Mouse (Mus musculus) MEL (cell line): Measurements from ENCODE around the gene Thap11. TPM values are rescaled to one million over a fixed set of nuclear protein-coding genes. Genes with fewer than 3 reads are reported as not detected.

Experiments
- DNase-seq: peaks from one replicate; pipeline ENCODE4 v3.0.0; 2011; ENCODE audit warnings: low read depth, low spot score
- H3K27ac ChIP-seq: 2 replicates; pipeline ENCODE4 v1.5.1; 2012; ENCODE audit warnings: low read depth, mild to moderate bottlenecking, control low read depth, low read length, moderate library complexity; ENCODE audit not compliant: control insufficient read depth
- H3K27me3 ChIP-seq, 2 experiments: fragments of 150-350 bp in 1 of 2; sonication (generic) in 1 of 2; 2 replicates each; pipeline ENCODE4 v1.6.1; 2012; ENCODE audit warnings: low read length in 2 of 2, mild to moderate bottlenecking in 2 of 2, improper control_type of control experiment in 1 of 2, moderate library complexity in 1 of 2; ENCODE audit not compliant: insufficient read depth in 2 of 2, control insufficient read depth in 1 of 2
- H3K36me3 ChIP-seq, 2 experiments: 2 replicates each; pipeline ENCODE4 v1.6.1; 2012 to 2014; ENCODE audit warnings: low read length in 2 of 2, improper control_type of control experiment in 1 of 2, inconsistent platforms in 1 of 2, mild to moderate bottlenecking in 1 of 2; ENCODE audit not compliant: insufficient read depth in 2 of 2, control insufficient read depth in 1 of 2
- H3K4me1 ChIP-seq, 2 experiments: fragments of 150-350 bp in 1 of 2; sonication (generic) in 1 of 2; 2 replicates each; pipeline ENCODE4 v1.6.1; 2012; ENCODE audit warnings: low read length in 2 of 2, improper control_type of control experiment in 1 of 2, mild to moderate bottlenecking in 1 of 2; ENCODE audit not compliant: insufficient read depth in 2 of 2, control insufficient read depth in 1 of 2
- H3K4me3 ChIP-seq, 2 experiments: fragments of 150-350 bp in 1 of 2; sonication (generic) in 1 of 2; 2 replicates each; pipeline ENCODE4 v1.5.1; 2012; ENCODE audit warnings: low read depth in 2 of 2, low read length in 2 of 2, mild to moderate bottlenecking in 2 of 2, moderate library complexity in 2 of 2, control low read depth in 1 of 2, improper control_type of control experiment in 1 of 2; ENCODE audit not compliant: control insufficient read depth in 1 of 2, insufficient read depth in 1 of 2
- H3K79me2 ChIP-seq: 2 replicates; pipeline ENCODE4 v1.6.1; 2012; ENCODE audit warnings: mild to moderate bottlenecking, low read length, moderate library complexity; ENCODE audit not compliant: control insufficient read depth, poor library complexity, insufficient read depth
- H3K9ac ChIP-seq: 2 replicates; pipeline ENCODE4 v1.6.1; 2012; ENCODE audit warnings: low read depth, mild to moderate bottlenecking, control low read depth, low read length, moderate library complexity; ENCODE audit not compliant: control insufficient read depth, poor library complexity, severe bottlenecking
- H3K9me3 ChIP-seq: fragments of 150-350 bp; sonication (generic); replicated peaks from 2 replicates; pipeline ENCODE4 v1.6.1; 2012; ENCODE audit warnings: mild to moderate bottlenecking, low read length, improper control_type of control experiment, moderate library complexity; ENCODE audit not compliant: insufficient read depth
- BHLHE40 ChIP-seq: IDR thresholded peaks from 2 replicates; pipeline ENCODE4 v1.6.1; 2012; ENCODE audit warnings: low read depth, mild to moderate bottlenecking, inconsistent platforms, low read length, improper control_type of control experiment, borderline replicate concordance
- CHD1 ChIP-seq: IDR thresholded peaks from 2 replicates; pipeline ENCODE4 v1.6.1; 2012; ENCODE audit warnings: low read depth, mild to moderate bottlenecking, inconsistent platforms, low read length, improper control_type of control experiment
- CHD2 ChIP-seq: IDR thresholded peaks from 2 replicates; pipeline ENCODE4 v1.6.1; 2011; ENCODE audit warnings: low read length, improper control_type of control experiment
- GATA1 ChIP-seq: IDR thresholded peaks from 2 replicates; pipeline ENCODE4 v1.6.1; 2011; ENCODE audit warnings: low read depth, low read length, improper control_type of control experiment
- MAFK ChIP-seq: IDR thresholded peaks from 2 replicates; pipeline ENCODE4 v1.6.1; 2011; ENCODE audit warnings: low read depth, mild to moderate bottlenecking, low read length, improper control_type of control experiment, borderline replicate concordance
- MXI1 ChIP-seq: IDR thresholded peaks from 2 replicates; pipeline ENCODE4 v1.6.1; 2011; ENCODE audit warnings: mild to moderate bottlenecking, low read depth, low read length, improper control_type of control experiment
- MYB ChIP-seq: IDR thresholded peaks from 2 replicates; pipeline ENCODE4 v1.6.1; 2011; ENCODE audit warnings: mild to moderate bottlenecking, low read depth, low read length, improper control_type of control experiment
- MYC ChIP-seq: IDR thresholded peaks from 2 replicates; pipeline ENCODE4 v1.6.1; 2011; ENCODE audit warnings: low read depth, mild to moderate bottlenecking, low read length, improper control_type of control experiment, moderate library complexity
- NRF1 ChIP-seq: IDR thresholded peaks from 2 replicates; pipeline ENCODE4 v1.6.1; 2014; ENCODE audit warnings: low read depth, mild to moderate bottlenecking, inconsistent platforms, low read length, improper control_type of control experiment, moderate library complexity; ENCODE audit not compliant: poor library complexity, insufficient read depth, severe bottlenecking
- POLR2A ChIP-seq, 2 experiments: IDR thresholded peaks; 2 replicates each; pipeline ENCODE4 v1.6.1; 2011 to 2012; ENCODE audit warnings: low read length in 2 of 2, mild to moderate bottlenecking in 2 of 2, control low read depth in 1 of 2, improper control_type of control experiment in 1 of 2, low read depth in 1 of 2, moderate library complexity in 1 of 2; ENCODE audit not compliant: control insufficient read depth in 1 of 2, insufficient read depth in 1 of 2, poor library complexity in 1 of 2
- RCOR1 ChIP-seq: IDR thresholded peaks from 2 replicates; pipeline ENCODE4 v1.6.1; 2012; ENCODE audit warnings: low read depth, mild to moderate bottlenecking, inconsistent platforms, low read length, improper control_type of control experiment
- SIN3A ChIP-seq: IDR thresholded peaks from 2 replicates; pipeline ENCODE4 v1.6.1; 2012; ENCODE audit warnings: low read length, improper control_type of control experiment, inconsistent platforms
- SMC3 ChIP-seq: IDR thresholded peaks from 2 replicates; pipeline ENCODE4 v1.6.1; 2011; ENCODE audit warnings: low read depth, low read length, improper control_type of control experiment
- TCF12 ChIP-seq: IDR thresholded peaks from 2 replicates; pipeline ENCODE4 v1.6.1; 2014; ENCODE audit warnings: low read depth, mild to moderate bottlenecking, inconsistent platforms, low read length, improper control_type of control experiment, moderate library complexity
- USF1 ChIP-seq: IDR thresholded peaks from 2 replicates; pipeline ENCODE4 v1.6.1; 2014; ENCODE audit warnings: low read depth, mild to moderate bottlenecking, inconsistent platforms, low read length, improper control_type of control experiment, moderate library complexity
- USF2 ChIP-seq, 2 experiments: IDR thresholded peaks; 2 replicates each; pipeline ENCODE4 v1.6.1; 2011 to 2012; ENCODE audit warnings: improper control_type of control experiment in 2 of 2, low read length in 2 of 2, borderline replicate concordance in 1 of 2, inconsistent platforms in 1 of 2, low read depth in 1 of 2, mild to moderate bottlenecking in 1 of 2; ENCODE audit not compliant: insufficient read depth in 1 of 2
- ZC3H11A ChIP-seq: IDR thresholded peaks from 2 replicates; pipeline ENCODE4 v1.6.1; 2012; ENCODE audit warnings: low read depth, mild to moderate bottlenecking, inconsistent platforms, low read length, improper control_type of control experiment
- ZMIZ1 ChIP-seq: IDR thresholded peaks from 2 replicates; pipeline ENCODE4 v1.6.1; 2012; ENCODE audit warnings: low read depth, mild to moderate bottlenecking, inconsistent platforms, low read length, improper control_type of control experiment, moderate library complexity
- polyA plus RNA-seq, 2 experiments: library from polyadenylated mRNA; stranded (reverse) in 1 of 2; unstranded in 1 of 2; fragments of >175 nt in 1 of 2; fragments of >200 nt in 1 of 2; gene quantifications; 2 replicates each; pipeline versions ENCODE4 v1.2.1 to v1.2.4; 2012; ENCODE audit warnings: low replicate concordance in 2 of 2, low read depth in 1 of 2; ENCODE audit not compliant: insufficient read length in 2 of 2, insufficient read depth in 1 of 2, missing spikeins in 1 of 2
- total RNA-seq: library from RNA; depleted of rRNA; stranded (reverse); fragments of 300-350 nt; gene quantifications from 2 replicates; pipeline ENCODE4 v1.2.3, GENCODE M21; 2012

Thap11 gene
- total and polyA plus RNA-seq, 3 experiments, result 48.8 to 51.4 TPM; not detected in 1

DNA sequence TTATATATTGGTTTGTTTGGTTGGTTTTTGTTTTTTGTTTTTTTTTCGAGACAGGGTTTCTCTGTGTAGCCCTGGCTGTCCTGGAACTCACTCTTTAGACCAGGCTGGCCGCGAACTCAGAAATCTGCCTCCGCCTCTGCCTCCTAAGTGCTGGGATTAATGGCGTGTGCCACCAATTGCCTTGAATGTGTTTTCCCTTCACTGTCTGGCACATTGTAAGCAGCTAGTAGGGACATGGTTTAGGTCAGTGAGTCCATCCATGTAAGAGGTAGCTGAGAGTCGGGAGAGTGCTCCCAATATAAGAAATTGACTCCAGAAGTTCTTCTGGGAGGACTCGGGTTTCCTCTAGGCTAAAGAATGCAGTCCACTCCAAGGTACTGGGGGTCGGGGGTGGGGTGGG, 629 bp upstream of the Thap11 start:
- Histone ChIP-seq H3K27me3 (no peaks in the 10 kb centered on the region), H3K36me3 (peaks cover 0 to 29% of the 10 kb centered on the region in 2 experiments; a peak in 2 of 4 replicates), H3K9ac (peak overlapping the region; percentile 43), H3K4me3 (peak overlapping the region; percentile 28 to 88), H3K4me1 (peaks cover 4 to 37% of the 10 kb centered on the region in 2 experiments), H3K9me3 (no peaks in the 10 kb centered on the region), H3K79me2 (peaks cover 23% of the 10 kb centered on the region), H3K27ac (no peak overlapping the region)
- no peak for DNase-seq
- TF ChIP-seq MYB, result no peak
- no peak for TF ChIP-seq ZMIZ1
- TF ChIP-seq RCOR1, result no peak
- no peak for TF ChIP-seq USF2 (IDR thresholded peaks at IDR 0.05; ENCODE audit: borderline replicate concordance in 1 of 2, insufficient read depth in 1 of 2, low read depth in 1 of 2, low read length in 2 of 2)
- TF ChIP-seq MAFK, result no peak
- no peak for TF ChIP-seq BHLHE40
- TF ChIP-seq POLR2A (IDR thresholded peaks at IDR 0.05; ENCODE audit: control insufficient read depth in 1 of 2, insufficient read depth in 1 of 2, low read depth in 1 of 2, low read length in 2 of 2, poor library complexity in 1 of 2), result no peak

DNA sequence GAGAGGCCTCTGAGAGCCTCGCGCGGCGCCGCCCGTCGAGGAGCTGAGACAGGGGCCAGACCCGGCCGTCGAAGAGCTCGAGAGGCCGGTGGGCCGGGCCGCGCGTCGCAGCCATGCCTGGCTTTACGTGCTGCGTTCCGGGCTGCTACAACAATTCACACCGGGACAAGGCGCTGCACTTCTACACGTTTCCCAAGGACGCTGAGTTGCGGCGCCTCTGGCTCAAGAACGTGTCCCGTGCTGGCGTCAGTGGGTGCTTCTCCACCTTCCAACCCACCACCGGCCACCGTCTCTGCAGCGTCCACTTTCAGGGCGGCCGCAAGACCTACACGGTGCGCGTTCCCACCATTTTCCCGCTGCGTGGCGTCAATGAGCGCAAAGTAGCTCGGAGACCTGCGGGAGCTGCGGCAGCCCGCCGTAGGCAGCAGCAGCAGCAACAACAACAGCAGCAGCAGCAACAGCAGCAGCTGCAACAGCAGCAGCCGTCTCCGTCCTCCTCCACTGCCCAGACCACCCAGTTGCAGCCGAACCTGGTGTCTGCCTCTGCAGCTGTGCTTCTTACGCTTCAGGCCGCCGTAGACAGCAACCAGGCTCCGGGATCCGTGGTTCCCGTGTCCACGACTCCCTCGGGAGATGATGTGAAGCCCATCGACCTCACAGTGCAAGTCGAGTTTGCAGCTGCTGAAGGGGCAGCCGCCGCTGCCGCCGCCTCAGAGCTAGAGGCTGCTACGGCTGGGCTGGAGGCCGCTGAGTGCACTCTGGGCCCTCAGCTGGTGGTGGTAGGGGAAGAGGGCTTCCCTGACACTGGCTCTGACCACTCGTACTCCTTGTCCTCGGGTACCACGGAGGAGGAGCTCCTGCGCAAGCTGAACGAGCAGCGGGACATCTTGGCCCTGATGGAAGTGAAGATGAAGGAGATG, 576 bp downstream of the Thap11 start:
- Histone ChIP-seq H3K9me3 (no peaks in the 10 kb centered on the region), H3K4me1 (peaks cover 4 to 36% of the 10 kb centered on the region in 2 experiments), H3K27ac (peak overlapping the region; percentile 8; the same call in 1 of the 2 replicates), H3K27me3 (no peaks in the 10 kb centered on the region), H3K79me2 (peaks cover 23% of the 10 kb centered on the region), H3K4me3 (peak overlapping the region; percentile 68 to 88), H3K36me3 (peaks cover 0 to 29% of the 10 kb centered on the region in 2 experiments; a peak in 2 of 4 replicates), H3K9ac (peak overlapping the region; percentile 76)
- no peak for DNase-seq
- 0 out of 2 replicates have a peak, but pooled peaks have one; percentile 16 for TF ChIP-seq CHD1
- no peak for TF ChIP-seq SMC3
- no peak for TF ChIP-seq POLR2A (IDR thresholded peaks at IDR 0.05; ENCODE audit: control insufficient read depth in 1 of 2, insufficient read depth in 1 of 2, low read depth in 1 of 2, low read length in 2 of 2, poor library complexity in 1 of 2)
- peak; percentile 2; the same call in 1 of the 2 replicates for TF ChIP-seq MYC

- DNase-seq, result peak; percentile 44
These were observed 1.4 kb downstream of the Thap11 start for GRCm38 (mm10) chr8:105856168-105856835.

More at GRCm38 (mm10) chr8:105856168-105856835, 1.4 kb downstream of the Thap11 start:
- Histone ChIP-seq H3K4me3 (peak overlapping the region; percentile 68 to 88), H3K36me3 (peaks cover 0 to 25% of the 10 kb centered on the region in 2 experiments; a peak in 2 of 4 replicates), H3K27ac (no peak overlapping the region), H3K27me3 (no peaks in the 10 kb centered on the region), H3K9ac (peak overlapping the region; percentile 76), H3K79me2 (peaks cover 30% of the 10 kb centered on the region), H3K9me3 (no peaks in the 10 kb centered on the region), H3K4me1 (peaks cover 4 to 32% of the 10 kb centered on the region in 2 experiments)
- TF ChIP-seq BHLHE40 (no peak), MXI1 (peak; percentile 30; the same call in 1 of the 2 replicates), TCF12 (no peak), GATA1 (peak; percentile 48), ZC3H11A (no peak), SIN3A (peak; percentile 53; the same call in 1 of the 2 replicates), MYC (0 out of 2 replicates have a peak, but pooled peaks have one; percentile 21), NRF1 (no peak), USF1 (no peak), RCOR1 (peak; percentile 86), CHD2 (no peak)
